Comparison of ENCODE assay signal across 23 mouse cellular contexts in the genomic region with DNA sequence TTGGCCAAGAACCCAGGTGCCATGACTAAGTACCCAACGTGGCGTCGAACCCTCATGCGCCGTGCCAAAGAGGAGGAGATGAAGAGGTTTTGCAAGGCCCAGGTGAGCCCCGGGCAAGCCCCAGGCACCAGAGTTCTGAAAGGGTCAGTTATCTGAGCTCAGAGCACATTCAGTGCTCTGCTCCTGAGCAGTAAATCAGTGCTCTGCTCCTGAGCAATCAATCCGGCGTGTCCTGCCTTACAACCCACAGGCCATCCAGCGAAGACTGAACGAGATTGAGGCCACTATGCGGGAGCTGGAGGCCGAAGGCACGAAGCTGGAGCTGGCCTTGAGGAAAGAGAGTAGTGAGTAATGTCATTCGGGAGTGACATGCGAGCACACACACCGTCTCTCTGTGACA. TPM values are rescaled to one million over a fixed set of nuclear protein-coding genes. Genes with fewer than 3 reads are reported as not detected.
"Had no signal": no experiment of that assay in that cellular context is flagged by ENCODE, and none has a peak within 500 bp of the region (broad histone marks: within the 10 kb centered on the region; RNA-seq: fewer than 3 reads in every experiment).

No protein-coding gene starts in this region.

- H3K9ac ChIP-seq: kidney, embryonic 15.5 days; limb, embryonic 13.5 days; liver, embryonic 12.5 days; liver, embryonic 15.5 days; lung, embryonic 15.5 days; midbrain, embryonic 13.5 days; neural tube, embryonic 12.5 days; neural tube, embryonic 15.5 days had no signal

- H3K4me3 ChIP-seq: kidney, embryonic 15.5 days; limb, embryonic 10.5 days; limb, embryonic 13.5 days; liver, embryonic 12.5 days; liver, embryonic 15.5 days; lung, embryonic 15.5 days; midbrain, embryonic 13.5 days; neural tube, embryonic 12.5 days; neural tube, embryonic 15.5 days had no signal

- H3K4me2 ChIP-seq: kidney, embryonic 15.5 days; limb, embryonic 13.5 days; liver, embryonic 12.5 days; liver, embryonic 15.5 days; lung, embryonic 15.5 days; midbrain, embryonic 13.5 days; neural tube, embryonic 12.5 days; neural tube, embryonic 15.5 days had no signal

- H3K27ac ChIP-seq: kidney, embryonic 15.5 days; limb, embryonic 10.5 days; limb, embryonic 13.5 days; liver, embryonic 12.5 days; liver, embryonic 15.5 days; lung, embryonic 15.5 days; midbrain, embryonic 13.5 days; neural tube, embryonic 12.5 days; neural tube, embryonic 15.5 days had no signal

- H3K9me3 ChIP-seq: kidney, embryonic 15.5 days; limb, embryonic 10.5 days; limb, embryonic 13.5 days; liver, embryonic 12.5 days; liver, embryonic 15.5 days; lung, embryonic 15.5 days; midbrain, embryonic 13.5 days; neural tube, embryonic 12.5 days; neural tube, embryonic 15.5 days had no signal

- DNase-seq: kidney, adult 11 months; kidney, adult 8-10 months; kidney, postnatal 10 days; kidney, postnatal 36 days; layer of hippocampus, postnatal 36 days; liver; lung, adult 18-20 months; lung, postnatal 10 days; lung, postnatal 36 days; right cerebral cortex, adult 18-20 months; right cerebral cortex, postnatal 14 days; right cerebral cortex, postnatal 4 days; thymus, adult 2 months; thymus, postnatal 14 days had no signal

- H3K27me3 ChIP-seq: limb, embryonic 13.5 days; lung, embryonic 15.5 days; midbrain, embryonic 13.5 days; neural tube, embryonic 12.5 days; neural tube, embryonic 15.5 days had no signal

- ATAC-seq: liver, embryonic 12.5 days; midbrain, embryonic 13.5 days had no signal

RNA-seq across cellular contexts. Expression of a gene that starts 4.5 kb away (rescaled TPM):
- polyA plus RNA-seq: liver, embryonic 12.5 days had no signal
